Mouse (Mus musculus) Patski (cell line): ENCODE measurements around the gene Zkscan7. TPM values are rescaled to one million over a fixed set of nuclear protein-coding genes. Genes with fewer than 3 reads are reported as not detected.
"Not testable (repeated sequence)": the region's sequence is repeated elsewhere in the genome, so short reads cannot be mapped to it uniquely, and the experiment has no call there.

Experiments
- ATAC-seq: fragments of 100-300 bp; one replicate; pipeline ENCODE4 v1.8.0; 2021
- CTCF ChIA-PET: fragments of 350-600 bp; sonication (Branson Sonifier 250); formaldehyde crosslinking; loops from one replicate; lab custom pipeline; 2022; ENCODE audit warnings: inconsistent platforms; lab: Charles Lee
- POLR2A ChIA-PET: fragments of 350-600 bp; sonication (Branson Sonifier 250); formaldehyde crosslinking; loops from one replicate; lab custom pipeline; 2022; ENCODE audit warnings: antibody characterized with exemption, inconsistent platforms; lab: Charles Lee
- DNase-seq: peaks from one replicate; pipeline ENCODE4 v3.0.0-alpha.2; 2011; ENCODE audit warnings: low read depth, low spot score
- H3K27me3 ChIP-seq: fragments of 371-371 bp; one replicate; pipeline ENCODE4 v1.5.1; 2021
- CTCF ChIP-seq: fragments of 100-300 bp; IDR thresholded peaks from one replicate; pipeline ENCODE4 v1.5.1; 2021
- in situ Hi-C: fragments of 300-500 bp; cut with MboI; formaldehyde crosslinking; loops from 3 replicates; pipeline ENCODE4 v1.11.1; 2018; ENCODE audit warnings: low pct_unique_long_range_greater_than_20kb, mixed read lengths
- polyA plus RNA-seq: library from polyadenylated mRNA; unstranded; gene quantifications from one replicate; pipeline ENCODE4 v1.2.3, GENCODE M21; 2021

The Zkscan7 gene
- polyA plus RNA-seq = 5.3 TPM

- in situ Hi-C loops = no loop called here
- no peak for TF ChIP-seq CTCF
- ChIA-PET POLR2A (no interaction called here), CTCF (no interaction called here)
- ATAC-seq (no peak), DNase-seq (no peak)
- peaks cover 14% of the 10 kb centered on the region for H3K27me3 ChIP-seq
Observed at GRCm38 (mm10) chr9:122885385-122885784, at the start of gene Zkscan7. Zkscan7 (plus strand) TSS chr9:122885685.

GRCm38 (mm10) chr9:122836126-122836525, 49.4 kb upstream of the Zkscan7 start:
- ATAC-seq = no peak
- in situ Hi-C loops = no loop called here
- CTCF ChIA-PET = no interaction called here

GRCm38 (mm10) chr9:122836790-122837189, 48.7 kb upstream of the Zkscan7 start:
- in situ Hi-C loops = no loop called here
- ATAC-seq (no peak), DNase-seq (no peak)
- no peaks in the 10 kb centered on the region for H3K27me3 ChIP-seq
- no peak for TF ChIP-seq CTCF
- POLR2A ChIA-PET = interaction anchor here (0.6 kb wide), 1 partner anchor 697 kb away, joined by 6 read pairs; no protein-coding TSS in a partner anchor
- CTCF ChIA-PET = interaction anchor here (1.2 kb wide), 1 partner anchor 14 kb away, joined by 3 read pairs; no protein-coding TSS in a partner anchor

More at GRCm38 (mm10) chr9:122836126-122836525, 49.4 kb upstream of the Zkscan7 start:
- no peak for TF ChIP-seq CTCF
- no peaks in the 10 kb centered on the region for H3K27me3 ChIP-seq
- DNase-seq = no peak
- POLR2A ChIA-PET = interaction anchor here (0.6 kb wide), 1 partner anchor 697 kb away, joined by 6 read pairs; no protein-coding TSS in a partner anchor

- ChIA-PET POLR2A (no interaction called here), CTCF (interaction anchor here (1.2 kb wide), 1 partner anchor 14 kb away, joined by 3 read pairs; no protein-coding TSS in a partner anchor)
- in situ Hi-C loops = no loop called here
- DNase-seq = no peak
- TF ChIP-seq CTCF = no peak
- ATAC-seq = no peak
- no peaks in the 10 kb centered on the region for H3K27me3 ChIP-seq
Observed at GRCm38 (mm10) chr9:122837216-122837615, 48.3 kb upstream of the Zkscan7 start.

- ChIA-PET POLR2A (interaction anchor here (0.6 kb wide), 1 partner anchor 14 kb away, joined by 4 read pairs; no protein-coding TSS in a partner anchor), CTCF (interaction anchor here (1.2 kb wide), 1 partner anchor 13 kb away, joined by 3 read pairs; no protein-coding TSS in a partner anchor)
- H3K27me3 ChIP-seq = no peaks in the 10 kb centered on the region
- no peak for TF ChIP-seq CTCF
- ATAC-seq (no peak), DNase-seq (no peak)
- in situ Hi-C loops = no loop called here
Observed at GRCm38 (mm10) chr9:122837680-122838079, 47.8 kb upstream of the Zkscan7 start.

GRCm38 (mm10) chr9:122843760-122844159, 41.7 kb upstream of the Zkscan7 start, which contains the start of gene Gm35549:
Gm35549 (minus strand) TSS chr9:122844035.
- TF ChIP-seq CTCF = no peak
- no peak for ATAC-seq
- DNase-seq = no peak
- in situ Hi-C loops = no loop called here
- no peaks in the 10 kb centered on the region for H3K27me3 ChIP-seq
- CTCF ChIA-PET = interaction anchor here (1.2 to 1.3 kb wide), 2 partner anchors 22 to 28 kb away, joined by 3 to 4 read pairs; no protein-coding TSS in a partner anchor
- POLR2A ChIA-PET = no interaction called here

- H3K27me3 ChIP-seq = no peaks in the 10 kb centered on the region
- no peak for TF ChIP-seq CTCF
- DNase-seq (no peak), ATAC-seq (no peak)
- ChIA-PET POLR2A (no interaction called here), CTCF (interaction anchor here (0.6 to 1.4 kb wide), 3 partner anchors 17 to 36 kb away, joined by 3 read pairs; no protein-coding TSS in a partner anchor)
- in situ Hi-C loops = no loop called here
Observed at GRCm38 (mm10) chr9:122845621-122846020, 39.9 kb upstream of the Zkscan7 start.

- in situ Hi-C loops = no loop called here
- ATAC-seq (no peak), DNase-seq (no peak)
- TF ChIP-seq CTCF = no peak
- H3K27me3 ChIP-seq = no peaks in the 10 kb centered on the region
- CTCF ChIA-PET = interaction anchor here (1.0 to 1.4 kb wide), 2 partner anchors 16 to 32 kb away, joined by 3 read pairs; no protein-coding TSS in a partner anchor
- POLR2A ChIA-PET = no interaction called here
Observed at GRCm38 (mm10) chr9:122846156-122846555, 39.3 kb upstream of the Zkscan7 start.

GRCm38 (mm10) chr9:122847811-122848311, 37.6 kb upstream of the Zkscan7 start:
- in situ Hi-C loops, ATAC-seq, POLR2A ChIA-PET, CTCF ChIA-PET, H3K27me3 ChIP-seq, DNase-seq: not testable (repeated sequence)

- no peaks in the 10 kb centered on the region for H3K27me3 ChIP-seq
- ChIA-PET CTCF (no interaction called here), POLR2A (no interaction called here)
- TF ChIP-seq CTCF = no peak
- in situ Hi-C loops = no loop called here
- no peak for DNase-seq
- no peak for ATAC-seq
Observed at GRCm38 (mm10) chr9:122854526-122854925, 31.0 kb upstream of the Zkscan7 start.

- CTCF ChIA-PET, in situ Hi-C loops, DNase-seq, POLR2A ChIA-PET, H3K27me3 ChIP-seq, ATAC-seq: not testable (repeated sequence)
Observed at GRCm38 (mm10) chr9:122855141-122855540, 30.3 kb upstream of the Zkscan7 start.
